In genomic region chr7:49248333-49249086, GRCm38 (mm10) we compare ENCODE assay signal across 7 mouse cellular contexts.
DNase-seq lines count a peak whose midpoint lies in the region; ATAC-seq and TF ChIP-seq lines count a peak whose summit lies in the region.

No protein-coding gene starts in this region.

- no peak overlapping the region for H3K4me2 ChIP-seq in liver, embryonic 11.5 days

- peak overlapping the region; percentile 85 for H3K4me3 ChIP-seq in cortical plate, adult 2 months (ENCODE audit: insufficient read depth, low read length)
- no peak overlapping the region for H3K4me3 ChIP-seq in liver, embryonic 11.5 days (ENCODE audit: low read depth, low read length)

- H3K9ac ChIP-seq in liver, embryonic 11.5 days (ENCODE audit: low read depth, low read length), result no peak overlapping the region

- 41% methylated on average over 14 of the region's 14 CpGs for WGBS in liver, embryonic 11.5 days

- TF ChIP-seq POLR2A in cortical plate, adult 2 months (IDR thresholded peaks at IDR 0.05; ENCODE audit: extremely low read depth, insufficient read depth, low read length), result 0 out of 2 replicates have a peak, but pooled peaks have one; percentile 23

- peaks cover 51% of the 10 kb centered on the region for H3K27me3 ChIP-seq in liver, embryonic 11.5 days (replicated peaks; ENCODE audit: control insufficient read depth, insufficient read depth, low read length)

- no peak for TF ChIP-seq CTCF in cortical plate, adult 2 months (IDR thresholded peaks at IDR 0.05; ENCODE audit: extremely low read depth, insufficient read depth, low read length)

- DNase-seq in ovary, postnatal 10 days (ENCODE audit: low spot score), result peak; percentile 22
- no peak for DNase-seq in ovary, adult 18-20 months (ENCODE audit: low spot score)
- peak; percentile 39 to 66 for DNase-seq in heart, postnatal 14 days
- DNase-seq in left cerebral cortex, postnatal 36 days (ENCODE audit: low spot score in 2 of 2), result peak; percentile 71 to 73
- DNase-seq in right cerebral cortex, postnatal 4 days, result peak; percentile 56
- DNase-seq in liver, embryonic 11.5 days (ENCODE audit: low spot score), result no peak

- H3K9me3 ChIP-seq in liver, embryonic 11.5 days (ENCODE audit: control insufficient read depth, low read length), result no peaks in the 10 kb centered on the region

- intact Hi-C loops in heart, postnatal 14 days (cut with DNase I), result loop anchor here (2.0 to 5.0 kb wide), 3 partner anchors 20 to 101 kb away; no protein-coding TSS in a partner anchor
- intact Hi-C loops in left cerebral cortex, postnatal 36 days (cut with DNase I), result loop anchor here (2.0 kb wide), 1 partner anchor 116 kb away; no protein-coding TSS in a partner anchor

- ATAC-seq in liver, embryonic 11.5 days (replicated peaks; ENCODE audit: low FRiP score), result no peak

- peaks cover 10% of the 10 kb centered on the region for H3K4me1 ChIP-seq in cortical plate, adult 2 months (ENCODE audit: control insufficient read depth, insufficient read depth, low read length)
- H3K4me1 ChIP-seq in liver, embryonic 11.5 days (replicated peaks; ENCODE audit: control insufficient read depth, insufficient read depth, low read length), result peaks cover 6% of the 10 kb centered on the region; the same call in 1 of the 2 replicates

- H3K27ac ChIP-seq in cortical plate, adult 2 months (ENCODE audit: insufficient read depth, low read length), result peak overlapping the region; percentile 92
- no peak overlapping the region for H3K27ac ChIP-seq in liver, embryonic 11.5 days (ENCODE audit: low read depth, low read length)

- no peaks in the 10 kb centered on the region for H3K36me3 ChIP-seq in liver, embryonic 11.5 days (ENCODE audit: control insufficient read depth, insufficient read depth, low read length)

Comparison
In these comparisons a context has a peak if more than half of its experiments do, and no peak if none do; other contexts are left out.
1. DNase-seq: peak in ovary, postnatal 10 days (single experiment), heart, postnatal 14 days (2 of 2), left cerebral cortex, postnatal 36 days (2 of 2) and right cerebral cortex, postnatal 4 days (single experiment); none in ovary, adult 18-20 months (single experiment) and liver, embryonic 11.5 days (single experiment).